Mouse (Mus musculus) limb, embryonic 14.5 days (tissue): ENCODE results near the gene Gm11042. TPM values are rescaled to one million over a fixed set of nuclear protein-coding genes. Genes with fewer than 3 reads are reported as not detected.

Experiments
- ATAC-seq: fragments of 200-750 bp; cut with Nextera tagmentation; 2 replicates; pipeline ENCODE4 v1.8.0; 2017; ENCODE audit warnings: low read depth, moderate number of reproducible peaks, moderate TSS enrichment; ENCODE audit not compliant: low FRiP score
- DNase-seq: peaks from one replicate; pipeline ENCODE4 v3.0.0-alpha.2; 2015; ENCODE audit warnings: low spot score
- H3K27ac ChIP-seq: fragments of 300-500 bp; sonication (generic); replicated peaks from 2 replicates; pipeline ENCODE4 v1.5.1; 2014; ENCODE audit warnings: low read depth, mild to moderate bottlenecking, low read length, moderate library complexity, mixed read lengths
- H3K27me3 ChIP-seq: fragments of 300-500 bp; sonication (generic); 2 replicates; pipeline ENCODE4 v1.6.1; 2014; ENCODE audit warnings: low read length, mixed read lengths; ENCODE audit not compliant: control insufficient read depth, insufficient read depth
- H3K36me3 ChIP-seq: fragments of 300-500 bp; sonication (generic); 2 replicates; pipeline ENCODE4 v1.6.1; 2014; ENCODE audit warnings: mild to moderate bottlenecking, low read length, moderate library complexity, mixed read lengths; ENCODE audit not compliant: control insufficient read depth, insufficient read depth
- H3K4me1 ChIP-seq: fragments of 300-500 bp; sonication (generic); 2 replicates; pipeline ENCODE4 v1.6.1; 2014; ENCODE audit warnings: antibody characterized with exemption, low read length, mixed read lengths; ENCODE audit not compliant: control insufficient read depth, insufficient read depth
- H3K4me2 ChIP-seq: fragments of 300-500 bp; sonication (generic); replicated peaks from 2 replicates; pipeline ENCODE4 v1.6.1; 2014; ENCODE audit warnings: low read depth, mild to moderate bottlenecking, low read length, moderate library complexity; ENCODE audit not compliant: severe bottlenecking
- H3K4me3 ChIP-seq: fragments of 300-500 bp; sonication (generic); replicated peaks from 2 replicates; pipeline ENCODE4 v1.5.1; 2014; ENCODE audit warnings: low read length
- H3K9ac ChIP-seq: fragments of 300-500 bp; sonication (generic); 2 replicates; pipeline ENCODE4 v1.6.1; 2014; ENCODE audit warnings: mild to moderate bottlenecking, low read depth, low read length, moderate library complexity; ENCODE audit not compliant: severe bottlenecking
- H3K9me3 ChIP-seq: fragments of 300-500 bp; sonication (generic); 2 replicates; pipeline ENCODE4 v1.6.1; 2016; ENCODE audit warnings: low read length; ENCODE audit not compliant: control insufficient read depth
- POLR2A ChIP-seq: fragments of 200-500 bp; IDR thresholded peaks from 2 replicates; pipeline ENCODE4 v1.8.0; 2012; ENCODE audit warnings: inconsistent platforms, mild to moderate bottlenecking, moderate library complexity, borderline replicate concordance; ENCODE audit not compliant: insufficient read depth, insufficient read length; ENCODE audit errors: extremely low read depth
- WGBS: fragments of 180-500 bp; shearing (Covaris S2); extraction: QIAGEN DNeasy Blood & Tissue Kit; methylation state at CpG from one replicate; pipeline ENCODE4 v1.1.7; 2014; 5-methylcytosine and 5-hydroxymethylcytosine counted together
- polyA plus RNA-seq, 2 experiments: library from polyadenylated mRNA; depleted of rRNA in 1 of 2; stranded (reverse) in 1 of 2; unstranded in 1 of 2; fragments of >200 nt; fragmentation: Nextera tagmentation in 1 of 2; extraction: Ambion mirVana in 1 of 2; gene quantifications; 2 replicates each; pipeline versions ENCODE4 v1.2.1 to v1.2.3; 2012 to 2014

The Gm11042 gene
- polyA plus RNA-seq, 2 experiments = not detected

DNA sequence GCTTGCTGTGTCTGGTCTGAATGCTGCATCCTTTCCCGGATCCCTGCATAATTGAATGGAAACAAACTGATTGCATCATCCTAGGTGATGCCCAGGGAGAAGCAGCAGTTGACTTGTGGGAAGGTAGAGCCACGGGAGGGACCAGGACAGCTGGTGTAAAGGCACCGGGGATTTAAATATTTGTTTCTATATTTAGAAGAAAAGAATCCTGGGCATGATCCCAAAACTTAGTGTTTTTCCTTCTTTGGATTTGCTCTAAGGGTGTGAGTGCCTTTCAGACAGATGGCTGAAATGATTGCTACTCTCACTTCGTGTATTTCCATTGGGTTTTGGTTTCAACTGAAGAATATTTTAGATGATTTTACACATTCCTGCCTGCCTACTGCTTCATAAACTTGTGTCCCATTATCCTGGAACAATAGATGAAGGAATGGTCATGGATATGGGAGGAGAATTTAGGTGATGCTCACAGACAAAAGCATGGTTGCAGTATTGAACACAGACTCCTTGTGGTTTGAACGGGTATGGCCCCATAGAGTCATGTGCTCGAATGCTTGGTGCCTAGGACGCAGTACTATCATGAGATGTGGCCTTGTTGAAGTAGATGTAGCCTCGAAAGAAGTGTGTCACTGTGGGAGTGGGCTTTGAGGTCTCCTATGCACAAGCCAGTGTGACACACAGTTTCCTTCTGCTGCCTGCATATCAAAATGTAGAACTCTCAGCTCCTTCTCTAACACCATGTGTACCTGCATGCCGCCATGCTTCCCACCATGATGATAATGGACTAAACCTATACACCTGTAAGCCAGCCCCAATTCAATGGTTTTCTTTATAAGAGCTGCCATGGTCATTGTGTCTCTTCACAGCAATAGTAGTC is 12.5 kb downstream of the Gm11042 start:
- H3K4me1 ChIP-seq = no peaks in the 10 kb centered on the region
- no peaks in the 10 kb centered on the region for H3K27me3 ChIP-seq
- no peaks in the 10 kb centered on the region for H3K36me3 ChIP-seq
- no peak for TF ChIP-seq POLR2A
- H3K27ac ChIP-seq = no peak overlapping the region
- H3K9ac ChIP-seq = no peak overlapping the region
- DNase-seq = no peak
- no peak overlapping the region for H3K4me2 ChIP-seq
- no peak for ATAC-seq
- 74% methylated on average over 9 of the region's 9 CpGs for WGBS
- no peak overlapping the region for H3K4me3 ChIP-seq
- H3K9me3 ChIP-seq = no peaks in the 10 kb centered on the region

DNA sequence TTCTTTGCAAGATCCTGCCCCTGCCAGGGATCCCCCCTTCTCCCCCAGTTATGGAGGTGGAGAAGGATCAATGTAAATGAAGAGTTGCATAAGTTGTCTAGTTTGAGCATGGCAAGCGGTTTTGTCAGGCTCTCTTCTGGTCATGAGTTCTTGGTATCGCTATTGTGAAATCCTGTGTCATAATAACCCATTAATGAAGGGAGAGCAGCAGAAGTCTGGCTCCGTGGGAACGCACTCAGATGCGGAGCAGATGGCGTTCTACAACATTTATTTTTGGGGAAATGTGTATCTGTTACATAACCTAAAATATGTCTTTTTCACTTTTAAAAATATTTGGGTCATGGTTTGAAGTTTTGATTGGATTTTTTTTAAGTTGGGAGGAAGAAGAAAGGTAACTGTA is 14.6 kb downstream of the Gm11042 start:
- WGBS = 65% methylated on average over 6 of the region's 6 CpGs
- no peak overlapping the region for H3K27ac ChIP-seq
- no peak for ATAC-seq

DNA sequence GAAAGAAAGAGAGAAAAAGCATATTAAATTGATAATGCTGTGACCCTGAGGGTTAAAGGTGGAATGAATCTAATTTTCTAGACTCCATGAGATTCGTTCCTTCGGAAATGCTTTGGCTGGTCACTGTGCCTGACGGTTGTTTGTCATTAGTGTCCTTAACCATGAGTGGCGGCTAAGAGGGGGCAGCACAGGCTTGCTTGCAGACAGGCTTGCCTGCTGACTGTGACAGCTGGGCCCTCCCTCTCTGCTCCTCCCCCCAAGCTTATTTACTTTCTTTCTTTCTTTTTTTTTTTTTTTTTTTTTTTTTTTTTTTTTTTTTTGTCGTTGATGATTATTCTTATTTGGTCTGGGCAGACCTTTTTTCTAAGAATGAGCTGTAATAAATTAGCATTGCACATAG is 19.8 kb downstream of the Gm11042 start:
- Histone ChIP-seq H3K36me3 (no peaks in the 10 kb centered on the region), H3K4me3 (no peak overlapping the region), H3K27me3 (peaks cover 3% of the 10 kb centered on the region; the same call in 1 of the 2 replicates), H3K9ac (no peak overlapping the region), H3K27ac (no peak overlapping the region), H3K4me2 (no peak overlapping the region), H3K9me3 (no peaks in the 10 kb centered on the region), H3K4me1 (no peaks in the 10 kb centered on the region)
- WGBS = 44% methylated on average over 5 of the region's 5 CpGs
- TF ChIP-seq POLR2A = no peak
- no peak for DNase-seq
- ATAC-seq = no peak

More for the DNA sequence above, 14.6 kb downstream of the Gm11042 start:
- H3K4me2 ChIP-seq = no peak overlapping the region
- DNase-seq = no peak
- no peaks in the 10 kb centered on the region for H3K36me3 ChIP-seq
- H3K9ac ChIP-seq = no peak overlapping the region
- H3K9me3 ChIP-seq = no peaks in the 10 kb centered on the region
- H3K4me3 ChIP-seq = no peak overlapping the region
- no peaks in the 10 kb centered on the region for H3K4me1 ChIP-seq
- no peak for TF ChIP-seq POLR2A
- no peaks in the 10 kb centered on the region for H3K27me3 ChIP-seq

DNA sequence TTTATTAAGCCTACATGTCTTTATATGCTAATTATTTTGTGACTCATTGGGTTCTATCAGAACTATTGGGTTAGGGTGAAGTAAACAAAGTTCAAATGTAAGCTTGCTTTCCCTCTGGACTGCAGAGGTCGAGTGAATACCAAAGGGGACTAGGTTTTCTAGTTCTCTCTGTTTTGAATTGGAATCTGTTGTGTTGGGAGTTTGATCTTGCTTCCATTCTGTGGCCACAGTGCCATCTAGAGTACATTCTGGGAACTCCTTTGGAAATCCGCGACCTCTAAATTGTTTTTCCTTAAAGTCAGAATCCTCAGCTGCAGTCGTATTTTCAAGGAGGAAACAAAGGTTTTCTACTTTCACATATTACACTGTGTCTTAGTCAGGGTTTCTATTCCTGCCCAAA is 22.6 kb downstream of the Gm11042 start:
- H3K4me2 ChIP-seq = no peak overlapping the region
- ATAC-seq (no peak), DNase-seq (peak; percentile 47)
- H3K9ac ChIP-seq = no peak overlapping the region
- WGBS = under 1% methylated on average over 4 of the region's 4 CpGs
- no peaks in the 10 kb centered on the region for H3K36me3 ChIP-seq
- peaks cover 3% of the 10 kb centered on the region; the same call in 1 of the 2 replicates for H3K27me3 ChIP-seq
- no peaks in the 10 kb centered on the region for H3K9me3 ChIP-seq
- no peak overlapping the region for H3K4me3 ChIP-seq
- H3K27ac ChIP-seq = no peak overlapping the region
- no peak for TF ChIP-seq POLR2A
- H3K4me1 ChIP-seq = no peaks in the 10 kb centered on the region

DNA sequence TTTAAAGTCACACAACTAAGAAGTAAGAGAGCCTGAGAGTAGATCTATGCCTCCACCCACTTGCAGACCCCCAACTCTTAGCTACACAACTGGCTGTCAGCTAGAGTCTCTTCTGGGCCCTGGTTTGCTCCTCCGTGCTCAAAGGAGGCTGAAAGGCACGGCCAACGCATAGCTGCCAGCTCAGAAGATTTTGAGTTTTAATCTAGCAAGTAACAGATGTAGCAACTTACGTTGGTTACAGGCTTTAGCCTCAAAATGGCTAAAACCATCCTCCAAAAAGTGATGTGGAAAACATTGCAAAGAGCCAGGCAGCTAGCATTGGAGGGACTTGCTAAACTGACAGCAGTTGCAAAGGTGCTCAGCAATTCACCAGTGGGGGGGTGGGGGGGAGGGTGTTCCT is 25.2 kb downstream of the Gm11042 start:
- Histone ChIP-seq H3K36me3 (no peaks in the 10 kb centered on the region), H3K9me3 (no peaks in the 10 kb centered on the region), H3K27me3 (peaks cover 3% of the 10 kb centered on the region; the same call in 1 of the 2 replicates), H3K9ac (no peak overlapping the region), H3K4me2 (no peak overlapping the region), H3K4me1 (no peaks in the 10 kb centered on the region), H3K4me3 (no peak overlapping the region), H3K27ac (no peak overlapping the region)
- no peak for ATAC-seq
- no peak for TF ChIP-seq POLR2A
- no peak for DNase-seq
- 76% methylated on average over 4 of the region's 4 CpGs for WGBS
